Mouse (Mus musculus): ENCODE results near the gene Pilrb1.

GRCm38 (mm10) chr5:137833500-137833899, 24.4 kb downstream of the Pilrb1 start:
- TF ChIP-seq CHD2 (IDR thresholded peaks at IDR 0.05; ENCODE audit: low read length) (no peak), NRF1 (IDR thresholded peaks at IDR 0.05; ENCODE audit: insufficient read depth, low read depth, low read length, poor library complexity, severe bottlenecking) (no peak), CTCF (IDR thresholded peaks at IDR 0.05 in 2 of 3, conservative IDR thresholded peaks at IDR 0.05 in 1 of 3; ENCODE audit: control insufficient read depth in 1 of 3, insufficient read depth in 1 of 3, low read depth in 2 of 3, low read length in 3 of 3, poor library complexity in 1 of 3, severe bottlenecking in 1 of 3) (no peak), ELF1 (IDR thresholded peaks at IDR 0.05; ENCODE audit: low read depth, low read length) (no peak), POLR2AphosphoS2 (IDR thresholded peaks at IDR 0.05; ENCODE audit: low read length) (no peak), EP300 (IDR thresholded peaks at IDR 0.05; ENCODE audit: low read depth in 1 of 2, low read length in 2 of 2) (no peak), GATA1 (IDR thresholded peaks at IDR 0.05; ENCODE audit: low read depth, low read length) (no peak), POLR2A (IDR thresholded peaks at IDR 0.05; ENCODE audit: control insufficient read depth in 1 of 2, insufficient read depth in 1 of 2, low read depth in 1 of 2, low read length in 2 of 2, poor library complexity in 1 of 2) (no peak), UBTF (IDR thresholded peaks at IDR 0.05; ENCODE audit: borderline replicate concordance, insufficient read depth, low read depth, low read length) (no peak), RAD21 (IDR thresholded peaks at IDR 0.05; ENCODE audit: low read depth, low read length) (no peak), POLR2AphosphoS5 (IDR thresholded peaks at IDR 0.05; ENCODE audit: borderline replicate concordance, low read depth, low read length) (no peak), TCF12 (IDR thresholded peaks at IDR 0.05; ENCODE audit: low read depth, low read length) (no peak), ZC3H11A (IDR thresholded peaks at IDR 0.05; ENCODE audit: low read depth, low read length) (no peak)
